Mouse (Mus musculus): ENCODE data around the gene Anxa6.

DNA sequence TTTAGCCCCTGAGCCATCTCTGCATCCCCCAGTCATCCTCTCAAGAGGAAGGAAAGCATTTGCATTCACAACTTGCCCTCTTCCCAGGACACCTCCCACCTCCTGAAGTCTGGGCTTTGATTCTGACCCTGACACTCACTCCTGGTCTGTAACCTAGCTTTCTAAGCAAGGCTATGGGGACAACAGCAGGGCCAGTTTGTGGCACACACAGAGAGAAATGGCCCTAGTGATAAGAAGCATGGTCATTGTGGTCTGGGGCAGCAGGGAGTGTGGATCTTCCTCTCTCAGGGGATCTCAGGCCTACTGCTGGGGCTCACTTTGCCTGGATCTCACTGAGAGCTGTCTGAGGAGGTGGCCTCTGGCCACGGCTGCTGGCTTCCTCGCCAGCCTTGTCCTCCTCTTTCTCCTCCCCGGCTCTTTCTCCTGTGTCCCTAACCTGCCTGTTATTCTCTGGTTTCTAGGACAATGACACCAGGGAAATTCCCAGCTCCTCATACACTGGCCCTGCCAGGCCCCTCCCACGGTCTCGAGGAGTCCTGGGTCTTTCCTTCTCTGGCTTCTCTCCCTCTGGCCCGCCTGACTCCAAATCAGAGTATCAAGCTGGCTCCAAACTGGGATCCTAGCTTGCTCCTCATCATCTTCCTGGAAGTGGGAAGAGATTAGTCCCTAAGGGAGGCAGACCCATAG is 71.9 kb downstream of the Anxa6 start:
- TF ChIP-seq POLR2A (IDR thresholded peaks at IDR 0.05; ENCODE audit: control insufficient read depth, extremely low read depth, insufficient read depth, low read length, poor library complexity) (no peak), CTCF (IDR thresholded peaks at IDR 0.05; ENCODE audit: borderline replicate concordance, control insufficient read depth, extremely low read depth, insufficient read depth, low read length, poor library complexity) (no peak)
